Mouse (Mus musculus) lung, postnatal 36 days (tissue): ENCODE results near the gene Grip1.
A peak's percentile ranks its signal among the peaks of the same experiment; 100 is the strongest.

ENCODE experiments used
- DNase-seq: peaks from one replicate; pipeline ENCODE4 v3.0.0; 2022; ENCODE audit warnings: mixed read lengths

Grip1 gene

DNA sequence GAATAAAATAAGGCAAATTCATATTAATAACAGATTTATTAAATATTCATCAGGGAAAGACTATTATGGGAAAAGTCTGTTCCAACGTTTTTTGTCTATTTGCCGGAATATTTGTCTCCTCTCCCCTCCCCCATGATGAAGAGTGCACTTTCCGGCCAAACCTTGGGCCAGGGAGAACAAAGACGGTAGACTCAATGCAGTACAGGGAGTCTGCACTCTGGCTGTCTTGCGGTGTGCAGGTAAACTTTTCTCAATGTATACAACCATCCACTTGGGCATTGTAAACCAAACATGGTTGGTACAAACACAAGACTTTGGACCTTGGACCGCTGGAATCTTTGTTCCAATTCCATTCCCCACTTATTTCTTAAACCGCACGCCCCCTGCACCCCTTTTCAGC lies 525.8 kb downstream of the Grip1 start:
- no peak for DNase-seq

- no peak for DNase-seq
Observed at GRCm38 (mm10) chr10:119980032-119980431, 526.4 kb downstream of the Grip1 start.

GRCm38 (mm10) chr10:119984299-119984698 lies 530.7 kb downstream of the Grip1 start:
- DNase-seq, result no peak

GRCm38 (mm10) chr10:119998475-119998874 lies 544.8 kb downstream of the Grip1 start:
- no peak for DNase-seq

- DNase-seq, result no peak
Observed at GRCm38 (mm10) chr10:120002149-120002548, 548.5 kb downstream of the Grip1 start.

- DNase-seq, result no peak
Observed at GRCm38 (mm10) chr10:120004096-120004495, 550.5 kb downstream of the Grip1 start.

- no peak for DNase-seq
Observed at GRCm38 (mm10) chr10:120005581-120005980, 552.0 kb downstream of the Grip1 start.

- DNase-seq, result no peak
Observed at GRCm38 (mm10) chr10:120012331-120012730, 558.7 kb downstream of the Grip1 start.

GRCm38 (mm10) chr10:120015117-120015516 lies 561.5 kb downstream of the Grip1 start:
- no peak for DNase-seq

- DNase-seq, result no peak
Observed at GRCm38 (mm10) chr10:120026437-120026836, 572.8 kb downstream of the Grip1 start.

- DNase-seq, result no peak
Observed at GRCm38 (mm10) chr10:120030901-120031300, 577.3 kb downstream of the Grip1 start.

GRCm38 (mm10) chr10:120031316-120031715 lies 577.7 kb downstream of the Grip1 start:
- no peak for DNase-seq

- no peak for DNase-seq
Observed at GRCm38 (mm10) chr10:120033866-120034265, 580.2 kb downstream of the Grip1 start.

DNA sequence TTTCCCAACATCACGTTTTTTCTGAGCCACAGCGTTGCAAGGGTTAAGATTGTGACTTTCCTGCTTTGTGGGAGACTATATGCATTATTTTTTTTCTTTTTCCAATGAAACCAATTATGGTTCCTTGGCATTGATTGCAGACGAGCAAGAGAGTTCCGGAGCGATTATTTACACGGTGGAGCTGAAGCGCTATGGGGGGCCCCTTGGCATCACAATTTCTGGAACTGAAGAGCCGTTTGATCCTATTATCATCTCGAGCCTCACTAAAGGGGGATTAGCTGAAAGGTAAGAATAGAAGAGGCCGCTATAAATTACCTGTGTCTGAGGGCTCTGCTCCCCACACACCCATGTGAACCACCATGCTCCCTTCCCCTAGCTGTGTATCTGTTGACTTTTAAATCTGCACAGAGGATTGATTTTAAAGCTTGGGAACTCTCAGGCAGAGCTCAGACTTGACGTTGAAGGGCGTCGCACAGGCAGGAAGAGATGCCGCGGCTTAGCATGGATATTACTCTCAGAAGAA lies 581.6 kb downstream of the Grip1 start:
- no peak for DNase-seq

DNA sequence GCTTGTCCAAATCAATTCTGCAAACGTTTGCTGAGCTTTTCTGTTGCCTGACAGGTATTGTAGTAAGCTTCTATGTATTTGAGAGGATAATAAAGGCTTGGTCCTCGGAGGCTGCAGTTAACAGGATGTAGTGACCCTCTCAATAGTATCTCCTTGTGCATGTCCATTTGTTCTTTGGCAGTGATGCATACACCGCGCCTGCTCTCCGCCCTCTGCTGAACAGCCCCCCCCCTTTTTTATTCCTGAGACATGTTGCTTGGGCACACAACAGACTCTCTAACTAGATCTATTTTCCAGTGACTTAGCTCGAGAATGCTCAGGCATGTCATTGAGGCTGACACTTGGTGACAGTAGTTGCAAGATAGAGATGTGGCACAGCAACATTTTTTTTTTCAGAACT lies 582.2 kb downstream of the Grip1 start:
- DNase-seq, result no peak

DNA sequence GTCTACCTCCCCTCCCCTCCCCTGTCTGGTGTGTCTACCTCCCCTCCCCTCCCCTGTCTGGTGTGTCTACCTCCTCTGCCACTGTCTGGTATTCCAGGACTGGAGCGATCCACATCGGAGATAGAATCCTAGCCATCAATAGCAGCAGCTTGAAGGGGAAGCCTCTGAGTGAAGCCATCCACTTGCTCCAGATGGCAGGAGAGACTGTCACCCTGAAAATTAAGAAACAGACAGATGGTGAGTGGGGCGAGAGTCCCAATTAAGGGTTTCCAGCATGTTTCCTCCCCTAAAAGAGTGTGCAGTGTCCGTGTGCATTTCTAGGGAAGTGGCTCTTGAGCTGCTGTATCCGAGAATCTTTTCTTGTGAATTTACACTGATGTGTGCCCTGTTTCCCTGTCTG lies 584.6 kb downstream of the Grip1 start:
- no peak for DNase-seq

GRCm38 (mm10) chr10:120044237-120044636 lies 590.6 kb downstream of the Grip1 start:
- DNase-seq, result no peak

DNA sequence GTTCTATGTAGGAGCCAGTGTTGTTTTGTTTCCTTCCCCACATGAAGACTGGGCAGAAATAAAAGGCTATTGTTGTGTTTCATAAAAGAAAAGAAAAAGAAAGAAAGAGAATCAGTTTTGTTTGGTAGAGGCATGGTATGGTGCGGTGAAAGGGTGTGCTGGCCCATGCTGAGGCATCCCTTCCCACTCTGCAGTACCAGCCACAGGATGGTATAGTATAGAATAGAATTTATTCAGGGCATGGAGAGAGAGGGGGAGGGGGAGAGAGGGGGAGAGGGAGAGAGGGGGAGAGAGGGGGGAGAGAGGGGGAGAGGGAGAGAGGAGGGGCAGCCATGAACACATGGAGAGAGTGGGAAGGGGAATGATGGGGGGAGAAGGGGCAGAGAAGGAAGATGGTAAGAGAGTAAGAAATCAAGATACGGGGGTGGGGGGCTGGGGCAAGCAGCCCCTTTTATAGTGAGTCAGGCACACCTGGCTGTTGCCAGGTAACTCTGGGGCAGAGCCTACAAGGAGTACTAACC lies 591.1 kb downstream of the Grip1 start:
- DNase-seq, result no peak

DNA sequence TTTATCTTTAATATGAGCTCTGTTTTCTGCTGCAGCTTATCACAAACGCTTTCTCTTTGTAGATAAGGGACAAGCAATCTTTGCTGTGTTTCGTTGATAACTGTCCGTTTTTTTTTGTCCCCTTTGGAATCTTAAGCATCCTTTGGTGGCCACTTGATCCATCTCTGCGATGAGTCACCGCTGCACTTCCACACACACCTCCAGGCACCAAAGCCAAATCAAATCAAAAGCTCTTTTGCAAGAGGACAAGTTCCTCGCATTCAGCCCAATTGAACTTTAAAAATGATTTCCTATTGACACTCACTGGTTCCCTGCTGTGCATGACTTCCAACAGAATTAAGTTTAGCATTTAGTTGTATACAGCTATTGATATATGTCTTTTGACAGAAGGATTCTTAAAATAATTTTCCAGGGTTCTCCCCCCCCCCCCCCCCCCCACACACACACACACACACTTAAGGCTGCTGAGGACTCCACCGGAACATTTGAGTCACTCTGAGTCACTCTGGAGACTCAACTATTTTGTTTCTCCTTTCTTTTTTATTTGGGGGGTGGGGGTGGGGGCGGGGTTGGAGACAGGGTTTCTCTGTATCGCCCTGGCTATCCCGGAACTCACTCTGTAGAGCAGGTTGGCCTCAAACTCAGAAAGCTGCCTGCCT lies 607.1 kb downstream of the Grip1 start:
- DNase-seq, result peak; percentile 15

- DNase-seq, result peak; percentile 9
Observed at GRCm38 (mm10) chr10:120061238-120062130, 607.9 kb downstream of the Grip1 start.

- DNase-seq, result peak; percentile 59
Observed at GRCm38 (mm10) chr10:120064424-120064823, 610.8 kb downstream of the Grip1 start.

DNA sequence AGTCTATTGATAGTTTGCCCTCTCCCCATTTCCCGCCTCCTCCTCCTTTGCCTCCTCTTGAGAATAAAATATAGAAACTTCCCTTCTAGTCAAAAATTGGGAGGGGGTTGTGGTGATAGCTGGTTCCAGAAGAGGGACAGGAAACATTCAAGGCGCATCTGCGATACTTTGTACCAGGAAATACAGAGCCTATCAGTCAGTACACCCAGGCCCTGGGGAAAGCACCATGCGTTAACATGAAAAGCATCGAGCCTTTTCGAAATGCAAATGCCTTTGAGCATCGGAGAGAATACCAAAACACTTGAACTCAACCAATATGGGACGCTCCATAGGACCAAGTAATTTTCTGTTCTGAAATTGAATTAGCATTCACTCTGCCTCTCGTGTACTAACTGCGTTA lies 612.7 kb downstream of the Grip1 start:
- no peak for DNase-seq

GRCm38 (mm10) chr10:120077850-120078249 lies 624.2 kb downstream of the Grip1 start:
- DNase-seq, result no peak

DNA sequence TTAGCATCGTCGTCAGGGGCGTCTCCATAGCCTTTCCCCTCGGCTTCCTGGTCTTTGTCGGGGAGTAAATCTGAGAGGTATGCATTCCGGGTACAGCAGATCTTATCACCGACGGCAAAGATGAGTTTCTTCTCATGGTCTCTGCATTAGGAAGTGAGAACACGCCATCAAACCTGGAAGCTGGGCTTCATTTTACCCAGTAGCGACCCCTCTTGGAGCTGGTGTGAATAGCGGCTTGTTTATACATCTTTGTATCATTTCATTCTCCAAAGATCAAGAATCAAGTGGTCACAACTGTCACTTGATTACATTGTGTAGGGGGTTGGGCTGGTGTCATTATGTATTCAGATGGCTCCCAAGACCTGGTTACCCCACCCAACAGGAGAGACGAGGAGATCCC lies 638.9 kb downstream of the Grip1 start:
- DNase-seq, result no peak
